Mouse (Mus musculus) lung, postnatal 0 days (tissue): ENCODE measurements at regions not wholly inside any gene's neighbourhood (a gene's known extent, or its start where the extent isn't known, plus 50 kb on each side); places are given as distances from the start of the nearest gene placed in this dataset.

Experiments used
- ATAC-seq: fragments of 200-750 bp; cut with Nextera tagmentation; 2 replicates; pipeline ENCODE4 v1.8.0; 2017; ENCODE audit warnings: moderate library complexity
- DNase-seq: peaks from one replicate; pipeline ENCODE4 v3.0.0-alpha.2; 2016; ENCODE audit warnings: low spot score
- H3K27ac ChIP-seq: fragments of 300-500 bp; sonication (generic); 2 replicates; pipeline ENCODE4 v1.5.1; 2014; ENCODE audit warnings: antibody characterized with exemption, mild to moderate bottlenecking, low read length, mixed read lengths
- H3K27me3 ChIP-seq: fragments of 300-500 bp; sonication (generic); replicated peaks from 2 replicates; pipeline ENCODE4 v1.6.1; 2014; ENCODE audit warnings: low read length, mixed read lengths; ENCODE audit not compliant: insufficient read depth
- H3K36me3 ChIP-seq: fragments of 300-500 bp; sonication (generic); 2 replicates; pipeline ENCODE4 v1.6.1; 2014; ENCODE audit warnings: low read length, mixed read lengths; ENCODE audit not compliant: insufficient read depth
- H3K4me1 ChIP-seq: fragments of 300-500 bp; sonication (generic); 2 replicates; pipeline ENCODE4 v1.6.1; 2014; ENCODE audit warnings: antibody characterized with exemption, low read depth, low read length, mixed read lengths; ENCODE audit not compliant: insufficient read depth
- H3K4me2 ChIP-seq: fragments of 300-500 bp; sonication (generic); replicated peaks from 2 replicates; pipeline ENCODE4 v1.6.1; 2014; ENCODE audit warnings: low read depth, mild to moderate bottlenecking, low read length, moderate library complexity, mixed read lengths
- H3K4me3 ChIP-seq: fragments of 300-500 bp; sonication (generic); 2 replicates; pipeline ENCODE4 v1.5.1; 2014; ENCODE audit warnings: low read depth, low read length
- H3K9ac ChIP-seq: fragments of 300-500 bp; sonication (generic); replicated peaks from 2 replicates; pipeline ENCODE4 v1.6.1; 2014; ENCODE audit warnings: low read depth, mild to moderate bottlenecking
- H3K9me3 ChIP-seq: fragments of 300-500 bp; sonication (generic); 2 replicates; pipeline ENCODE4 v1.6.1; 2016; ENCODE audit warnings: low read length, mixed read lengths
- CTCF ChIP-seq: IDR thresholded peaks from 2 replicates; pipeline ENCODE4 v1.5.1; 2016; ENCODE audit warnings: antibody characterized with exemption, mild to moderate bottlenecking
- EP300 ChIP-seq: IDR thresholded peaks from 2 replicates; pipeline ENCODE4 v1.6.1; 2016; ENCODE audit warnings: antibody characterized with exemption, mild to moderate bottlenecking, control low read depth
- WGBS: fragments of 180-500 bp; shearing (Covaris S2); extraction: QIAGEN DNeasy Blood & Tissue Kit; methylation state at CpG from one replicate; pipeline ENCODE4 v1.1.7; 2014; 5-methylcytosine and 5-hydroxymethylcytosine counted together

DNA sequence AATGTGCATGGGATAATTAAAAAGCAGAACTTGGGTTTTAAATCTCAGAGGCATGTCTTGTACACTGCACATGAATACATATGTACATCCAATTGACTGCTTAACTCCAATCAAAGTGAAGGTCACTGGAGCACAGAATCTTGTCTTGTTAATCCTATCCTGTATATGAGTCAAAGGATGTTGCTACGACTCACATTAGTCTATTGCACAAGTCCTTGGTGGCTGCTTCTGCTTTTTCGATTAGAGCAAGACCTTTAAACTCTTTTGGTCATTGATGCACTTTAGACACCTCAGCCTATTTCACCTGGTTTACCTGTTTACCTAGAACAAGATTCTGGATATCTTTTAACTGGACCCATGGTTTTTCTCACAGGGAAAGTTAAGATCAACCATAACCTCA lies 1008.5 kb upstream of the Cited2 start:
- WGBS: 89% methylated on average over 2 of the region's 2 CpGs
- H3K4me2 ChIP-seq: no peak overlapping the region
- no peak overlapping the region for H3K27ac ChIP-seq
- TF ChIP-seq EP300 (no peak), CTCF (no peak)
- DNase-seq (no peak), ATAC-seq (no peak)
- no peak overlapping the region for H3K4me3 ChIP-seq
- H3K9me3 ChIP-seq: no peaks in the 10 kb centered on the region
- no peaks in the 10 kb centered on the region for H3K27me3 ChIP-seq
- H3K36me3 ChIP-seq: no peaks in the 10 kb centered on the region
- no peaks in the 10 kb centered on the region for H3K4me1 ChIP-seq
- H3K9ac ChIP-seq: no peak overlapping the region

DNA sequence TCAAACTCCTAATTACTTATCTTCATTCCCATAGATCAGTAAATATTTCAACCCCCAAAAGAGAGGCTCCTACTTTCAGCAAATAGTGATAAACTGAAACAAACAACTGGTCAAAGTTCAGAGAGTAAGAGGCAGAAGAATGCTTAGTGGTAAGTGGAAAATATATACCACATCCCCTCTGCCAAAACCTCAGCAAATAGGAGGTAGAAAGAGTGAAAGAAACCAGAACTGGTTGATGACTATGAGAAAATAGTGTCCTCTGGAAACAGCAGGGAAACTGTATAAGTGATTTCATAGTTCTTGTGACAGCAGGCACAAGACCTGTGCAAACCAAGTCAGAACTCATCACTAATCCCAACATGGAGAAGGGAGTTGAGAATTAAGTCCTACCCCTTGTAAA lies 980.8 kb upstream of the Cited2 start:
- H3K36me3 ChIP-seq: no peaks in the 10 kb centered on the region
- no peak overlapping the region for H3K4me2 ChIP-seq
- TF ChIP-seq EP300: no peak
- no peaks in the 10 kb centered on the region for H3K4me1 ChIP-seq
- no peak for DNase-seq
- H3K9ac ChIP-seq: no peak overlapping the region
- no peak for ATAC-seq
- no peak overlapping the region for H3K27ac ChIP-seq
- H3K9me3 ChIP-seq: no peaks in the 10 kb centered on the region
- no peaks in the 10 kb centered on the region for H3K27me3 ChIP-seq
- no peak overlapping the region for H3K4me3 ChIP-seq

DNA sequence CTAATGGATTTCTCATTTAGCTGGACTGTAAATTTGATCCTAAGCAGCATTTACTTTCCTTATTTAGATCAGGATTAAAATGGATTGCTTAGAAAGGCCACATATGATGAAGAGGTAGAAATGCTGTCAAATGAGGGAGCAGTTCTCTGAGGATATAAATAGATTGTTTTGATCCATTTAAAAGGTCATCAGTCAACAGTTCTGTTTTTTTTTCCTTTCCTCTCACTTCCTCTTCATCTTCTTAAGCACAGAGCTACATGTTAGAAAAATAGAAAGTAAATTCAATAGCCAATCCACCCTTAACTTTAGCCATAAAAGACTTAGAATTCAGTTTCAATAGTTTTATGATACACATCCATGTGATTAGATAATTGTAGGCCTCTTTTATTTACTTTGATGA lies 971.5 kb upstream of the Cited2 start:
- Histone ChIP-seq H3K9me3 (no peaks in the 10 kb centered on the region), H3K4me1 (no peaks in the 10 kb centered on the region), H3K4me3 (no peak overlapping the region), H3K4me2 (no peak overlapping the region), H3K9ac (no peak overlapping the region), H3K27me3 (no peaks in the 10 kb centered on the region), H3K27ac (no peak overlapping the region), H3K36me3 (no peaks in the 10 kb centered on the region)
- TF ChIP-seq EP300 (no peak), CTCF (no peak)
- DNase-seq: no peak
- ATAC-seq: no peak

DNA sequence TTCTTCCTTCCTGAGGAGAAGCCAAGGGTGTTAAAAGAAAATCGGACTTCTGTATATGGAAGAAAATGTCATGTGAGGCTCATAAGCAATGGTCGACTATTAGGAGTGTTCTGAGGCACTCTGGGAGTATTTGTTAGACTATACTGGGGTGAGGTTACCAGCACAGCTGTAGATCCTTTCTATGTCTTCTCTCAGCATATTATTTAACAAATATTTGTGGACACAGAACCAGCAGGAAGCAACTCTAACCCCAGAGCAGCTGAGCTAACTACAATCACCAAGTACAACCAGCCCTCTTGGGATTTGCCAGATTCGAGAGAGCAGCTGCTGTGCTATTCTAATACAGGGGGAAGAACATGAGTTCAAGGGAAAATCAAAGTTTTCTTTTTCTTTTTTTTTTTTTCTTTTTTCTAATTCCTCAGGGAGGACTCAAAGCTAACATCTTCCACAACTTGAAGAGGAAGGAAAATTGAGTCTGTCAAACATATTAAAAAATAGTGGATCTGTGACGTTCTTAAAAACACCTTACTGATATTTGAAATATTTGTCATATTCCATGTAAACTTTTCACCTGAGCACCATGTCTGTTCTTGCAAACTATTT lies 933.3 kb upstream of the Cited2 start:
- Histone ChIP-seq H3K4me2 (no peak overlapping the region), H3K27ac (no peak overlapping the region), H3K9me3 (no peaks in the 10 kb centered on the region), H3K9ac (no peak overlapping the region), H3K4me3 (no peak overlapping the region), H3K27me3 (no peaks in the 10 kb centered on the region), H3K36me3 (no peaks in the 10 kb centered on the region), H3K4me1 (no peaks in the 10 kb centered on the region)
- no peak for ATAC-seq
- 50% methylated on average over 4 of the region's 4 CpGs for WGBS
- DNase-seq: peak; percentile 8
- no peak for TF ChIP-seq EP300
- TF ChIP-seq CTCF: no peak

DNA sequence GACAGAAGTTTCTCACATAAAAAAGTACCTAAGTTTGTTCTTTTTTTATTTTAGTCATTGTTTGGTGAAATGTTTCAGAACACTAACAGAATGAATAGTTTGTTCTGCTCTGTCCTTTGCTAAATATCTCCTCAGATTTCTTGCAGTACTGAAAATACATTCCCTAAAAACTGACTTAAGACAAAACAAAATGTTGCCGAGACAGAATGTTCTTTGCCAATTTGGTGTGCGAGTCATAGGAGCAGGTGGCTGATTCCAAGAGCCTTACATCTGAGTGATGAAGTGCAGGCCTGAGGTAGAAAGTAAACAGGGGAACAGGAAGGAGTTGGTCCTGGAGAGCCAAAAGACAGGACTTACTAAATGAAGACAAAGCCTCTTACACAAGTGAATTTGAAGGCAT lies 919.0 kb upstream of the Cited2 start:
- Histone ChIP-seq H3K4me3 (no peak overlapping the region), H3K9me3 (no peaks in the 10 kb centered on the region), H3K27ac (no peak overlapping the region), H3K4me2 (no peak overlapping the region), H3K27me3 (no peaks in the 10 kb centered on the region), H3K4me1 (no peaks in the 10 kb centered on the region), H3K36me3 (no peaks in the 10 kb centered on the region), H3K9ac (no peak overlapping the region)
- WGBS: 49% methylated on average over 2 of the region's 2 CpGs
- ATAC-seq: no peak
- TF ChIP-seq CTCF (no peak), EP300 (no peak)
- DNase-seq: no peak

DNA sequence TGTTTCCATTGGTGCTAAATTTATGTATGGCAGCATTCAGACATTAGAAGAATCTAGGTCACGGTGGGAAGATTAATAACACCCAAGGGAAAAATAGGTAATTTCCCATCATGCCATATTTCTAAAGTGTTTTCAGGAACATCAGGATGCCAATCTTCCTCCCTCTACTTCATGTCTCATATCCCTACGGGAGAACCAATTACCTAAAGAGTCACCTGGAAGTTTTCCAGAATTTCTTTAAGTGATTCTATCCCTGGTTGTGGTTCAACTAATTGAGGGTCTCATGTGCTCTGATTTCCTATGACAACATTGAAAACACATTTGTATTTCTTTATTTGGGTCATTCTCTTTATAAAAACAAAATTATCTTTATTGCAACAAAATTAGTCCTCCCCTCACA lies 912.3 kb upstream of the Cited2 start:
- H3K9me3 ChIP-seq: no peaks in the 10 kb centered on the region
- TF ChIP-seq CTCF: no peak
- TF ChIP-seq EP300: no peak
- no peak overlapping the region for H3K9ac ChIP-seq
- 61% methylated on average over 2 of the region's 2 CpGs for WGBS
- no peaks in the 10 kb centered on the region for H3K36me3 ChIP-seq
- no peak overlapping the region for H3K4me2 ChIP-seq
- H3K27me3 ChIP-seq: no peaks in the 10 kb centered on the region
- H3K4me1 ChIP-seq: no peaks in the 10 kb centered on the region
- no peak overlapping the region for H3K27ac ChIP-seq
- DNase-seq: no peak
- H3K4me3 ChIP-seq: no peak overlapping the region
- ATAC-seq: no peak

DNA sequence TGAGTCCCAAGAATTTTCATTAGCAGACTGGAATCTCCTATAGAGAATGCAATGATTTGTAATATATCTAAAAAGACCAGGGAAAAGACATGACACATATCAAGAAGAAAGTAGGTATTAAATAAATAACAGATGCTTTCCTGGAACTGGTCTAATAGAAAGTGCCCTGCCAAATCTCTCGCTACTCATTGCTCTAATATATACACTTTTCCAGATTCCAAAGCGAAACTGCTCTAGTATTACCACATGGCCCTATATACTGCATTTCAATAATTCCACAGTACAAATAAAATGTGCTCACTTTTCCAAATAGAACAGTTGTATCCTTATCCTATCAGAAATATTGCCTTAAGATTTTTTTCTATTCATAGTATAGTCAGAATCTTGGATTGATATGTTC lies 909.0 kb upstream of the Cited2 start:
- ATAC-seq: no peak
- H3K4me3 ChIP-seq: no peak overlapping the region
- no peak for TF ChIP-seq CTCF
- TF ChIP-seq EP300: no peak
- no peaks in the 10 kb centered on the region for H3K9me3 ChIP-seq
- no peak for DNase-seq
- 78% methylated on average over 2 of the region's 2 CpGs for WGBS
- no peak overlapping the region for H3K4me2 ChIP-seq
- no peak overlapping the region for H3K9ac ChIP-seq
- H3K27me3 ChIP-seq: no peaks in the 10 kb centered on the region
- H3K4me1 ChIP-seq: no peaks in the 10 kb centered on the region
- no peak overlapping the region for H3K27ac ChIP-seq
- no peaks in the 10 kb centered on the region for H3K36me3 ChIP-seq
